Mouse (Mus musculus): ENCODE data around the gene Wdr63. TPM values are rescaled to one million over a fixed set of nuclear protein-coding genes. Genes with fewer than 3 reads are reported as not detected.

The Wdr63 gene
- total RNA-seq (2021) = under 1 TPM; 0.14 to 0.36 TPM

GRCm38 (mm10) chr3:146107921-146108571, at the start of gene Wdr63:
Wdr63 (minus strand) TSS chr3:146108130.
- DNase-seq = peak; percentile 65

GRCm38 (mm10) chr3:146156811-146157210, 48.9 kb upstream of the Wdr63 start:
- DNase-seq = no peak

DNA sequence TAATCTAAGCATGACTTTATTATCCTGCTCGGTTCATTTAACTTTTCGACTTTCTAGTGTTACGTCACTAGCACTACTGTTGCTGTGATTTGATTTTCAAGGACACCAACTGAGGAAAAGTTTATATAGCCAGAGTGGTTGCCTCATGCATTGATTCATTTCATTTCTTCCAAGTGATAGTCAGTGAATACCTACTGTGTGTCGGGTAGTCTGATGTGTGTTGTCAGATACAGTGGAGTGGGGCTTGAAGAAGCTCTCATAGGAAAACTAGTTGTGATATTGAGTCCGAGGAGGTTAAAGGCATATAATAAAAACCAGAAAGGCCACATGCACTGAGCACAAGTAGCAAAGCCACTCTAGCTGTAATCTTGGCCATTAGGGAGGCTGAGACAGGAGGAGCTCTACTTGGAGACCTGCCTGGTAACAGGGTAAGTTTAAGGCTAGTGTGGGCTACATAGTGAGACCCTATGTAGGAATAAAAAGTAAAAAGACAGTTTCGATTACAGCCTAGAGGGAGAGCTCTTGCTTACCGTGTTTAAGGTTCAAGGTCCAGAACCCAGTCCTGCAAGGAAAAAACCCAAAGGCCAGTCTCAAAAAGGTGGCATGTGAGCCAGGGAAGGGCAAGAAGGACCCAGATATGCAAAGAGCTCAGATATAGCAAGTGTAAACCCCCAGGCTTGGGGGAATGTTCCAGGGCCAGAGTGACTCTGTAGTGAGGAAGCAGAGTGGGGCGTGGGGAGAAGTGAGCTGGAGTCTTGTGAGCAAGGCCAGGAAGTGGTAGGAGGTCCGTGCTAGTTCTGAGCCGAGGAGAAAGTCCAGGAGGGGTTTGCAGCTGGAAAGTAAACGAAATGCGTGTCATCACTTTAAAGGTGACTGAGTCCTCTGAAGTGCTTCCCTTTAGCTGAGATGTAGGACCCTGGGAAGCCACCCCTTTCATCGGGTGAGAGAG, 48.0 kb upstream of the Wdr63 start:
- no peak for DNase-seq

GRCm38 (mm10) chr3:146153862-146154611, 46.1 kb upstream of the Wdr63 start:
- peak; percentile 20 for DNase-seq

- no peak for DNase-seq
Observed at GRCm38 (mm10) chr3:146152913-146153312, 45.0 kb upstream of the Wdr63 start.

DNA sequence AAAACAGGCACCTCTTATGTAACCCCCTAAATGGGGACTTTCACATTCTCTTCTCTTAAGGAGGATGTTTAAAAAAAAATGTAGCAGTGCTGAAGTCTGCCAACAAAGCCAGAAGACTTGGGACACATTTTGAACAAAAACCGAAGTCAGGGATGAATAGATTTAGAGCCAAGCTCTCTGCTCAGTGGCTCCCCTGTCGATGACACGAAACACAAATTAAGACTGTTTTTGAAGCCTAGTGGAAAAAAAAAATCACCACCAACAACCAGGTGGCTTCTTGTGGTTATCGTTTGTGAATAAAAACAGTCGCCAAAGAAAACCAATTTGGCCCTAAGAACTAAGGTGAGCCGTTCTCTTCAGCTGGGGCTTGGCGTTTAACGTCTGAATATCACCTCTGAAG, 44.4 kb upstream of the Wdr63 start:
- DNase-seq = no peak

- no peak for DNase-seq
Observed at GRCm38 (mm10) chr3:146151755-146152154, 43.8 kb upstream of the Wdr63 start.

- no peak for DNase-seq
Observed at GRCm38 (mm10) chr3:146151328-146151727, 43.4 kb upstream of the Wdr63 start.

DNA sequence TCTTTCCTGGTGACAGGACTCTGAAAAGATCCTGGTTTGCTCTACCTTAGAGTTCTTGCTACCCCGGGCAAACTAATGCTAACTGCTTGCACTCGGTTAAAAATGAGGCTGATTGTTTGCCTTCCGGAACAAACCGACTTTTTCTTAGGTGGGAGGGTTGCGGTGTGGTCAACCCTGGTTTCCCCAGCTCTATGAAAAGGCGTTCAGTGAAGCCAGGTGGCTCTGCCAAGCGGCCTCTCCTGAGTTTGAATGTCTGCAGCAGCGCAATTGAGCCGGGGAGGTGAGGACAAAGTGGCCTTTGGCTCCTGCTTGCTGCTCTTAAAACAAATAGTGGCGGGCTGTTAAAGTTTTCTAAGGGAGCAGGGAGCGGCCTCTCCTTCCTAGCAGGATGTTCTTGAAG, 42.6 kb upstream of the Wdr63 start:
- no peak for DNase-seq

GRCm38 (mm10) chr3:146150058-146150400, 42.1 kb upstream of the Wdr63 start:
- DNase-seq = peak; percentile 64

- DNase-seq = peak; percentile 15
Observed at GRCm38 (mm10) chr3:146149156-146150057, 41.5 kb upstream of the Wdr63 start, which contains the start of gene Mcoln2. Mcoln2 (plus strand) TSS chr3:146149833.

DNA sequence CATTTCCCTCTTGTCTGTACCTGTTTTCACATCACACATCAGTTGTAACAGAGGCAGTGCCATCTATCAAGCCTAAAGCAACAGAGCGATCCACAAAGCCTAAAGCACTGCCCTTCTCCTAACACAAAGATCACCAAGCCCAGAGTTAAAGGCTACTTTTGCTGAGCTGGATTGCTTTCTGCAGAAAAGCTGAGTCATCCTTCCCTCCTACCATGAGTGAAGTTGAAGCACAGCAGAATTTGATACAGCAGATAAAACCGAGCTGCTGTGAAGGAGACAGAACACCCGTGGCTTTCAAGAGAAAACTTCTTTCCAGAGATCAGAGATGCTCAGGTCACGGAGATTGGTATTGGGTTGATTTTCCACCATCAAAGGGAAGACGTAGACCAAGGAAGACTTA, 38.2 kb upstream of the Wdr63 start:
- DNase-seq = no peak

DNA sequence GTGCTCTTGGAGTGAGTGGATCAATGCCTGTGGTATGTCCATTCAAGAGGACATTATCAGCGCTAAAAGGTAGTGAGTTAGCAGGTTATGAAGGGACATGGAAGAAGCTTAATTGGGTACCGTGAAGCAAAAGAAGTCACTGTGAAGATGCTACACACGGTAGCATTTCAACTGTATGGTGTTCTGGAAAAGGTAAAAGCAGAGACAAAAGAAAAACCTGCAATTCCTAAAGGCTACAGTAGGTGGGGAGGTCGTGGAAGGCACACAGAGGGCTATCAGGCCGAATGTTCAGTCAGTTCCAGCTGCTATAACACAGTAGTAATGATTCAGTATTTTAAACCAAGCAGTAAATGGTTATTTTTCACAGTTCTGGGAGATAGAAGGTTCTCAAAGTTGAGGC, 37.6 kb upstream of the Wdr63 start:
- DNase-seq = no peak

DNA sequence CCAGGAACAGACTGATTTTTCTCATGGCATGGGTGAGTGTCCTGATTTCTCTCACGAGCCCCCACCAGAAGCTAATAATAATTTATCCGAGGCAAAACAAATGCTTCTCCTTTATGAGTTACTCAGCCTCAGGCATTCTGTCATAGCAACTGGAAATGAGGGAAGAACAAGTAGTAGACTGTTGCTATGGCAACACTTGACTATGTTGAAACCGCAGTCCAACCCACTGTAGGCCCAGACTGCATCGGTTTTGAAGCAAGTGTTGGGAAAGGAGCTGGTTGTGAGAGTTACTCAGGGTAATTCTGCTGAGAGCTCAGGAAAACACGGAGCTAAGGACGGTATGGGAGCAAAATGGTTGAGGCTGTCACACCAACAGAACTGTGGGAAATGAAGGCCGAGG, 34.6 kb upstream of the Wdr63 start:
- DNase-seq = no peak

DNA sequence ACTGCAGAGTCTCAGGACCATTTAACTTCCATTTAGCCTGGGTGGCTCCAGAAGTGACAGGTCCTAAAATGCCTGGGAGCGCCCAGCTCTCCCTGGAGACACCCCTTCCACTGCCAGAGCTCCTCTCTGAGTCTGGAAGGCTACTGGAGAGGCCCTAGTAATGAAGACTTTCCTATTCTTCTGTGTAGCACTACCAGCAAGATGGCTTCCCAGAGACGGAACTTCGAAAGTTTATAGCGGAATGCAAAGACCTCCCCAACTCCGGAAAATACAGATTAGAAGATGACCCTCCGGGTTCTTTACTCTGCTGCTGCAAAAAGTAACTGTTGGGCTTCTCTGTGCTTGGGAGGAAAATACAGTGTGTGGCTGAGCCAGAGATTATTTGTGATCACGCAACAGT, 32.3 kb upstream of the Wdr63 start:
- no peak for DNase-seq

- DNase-seq = peak; percentile 20
Observed at GRCm38 (mm10) chr3:146136422-146136821, 28.5 kb upstream of the Wdr63 start.

- DNase-seq = no peak
Observed at GRCm38 (mm10) chr3:146135417-146135816, 27.5 kb upstream of the Wdr63 start.

- no peak for DNase-seq
Observed at GRCm38 (mm10) chr3:146134834-146135233, 26.9 kb upstream of the Wdr63 start.

DNA sequence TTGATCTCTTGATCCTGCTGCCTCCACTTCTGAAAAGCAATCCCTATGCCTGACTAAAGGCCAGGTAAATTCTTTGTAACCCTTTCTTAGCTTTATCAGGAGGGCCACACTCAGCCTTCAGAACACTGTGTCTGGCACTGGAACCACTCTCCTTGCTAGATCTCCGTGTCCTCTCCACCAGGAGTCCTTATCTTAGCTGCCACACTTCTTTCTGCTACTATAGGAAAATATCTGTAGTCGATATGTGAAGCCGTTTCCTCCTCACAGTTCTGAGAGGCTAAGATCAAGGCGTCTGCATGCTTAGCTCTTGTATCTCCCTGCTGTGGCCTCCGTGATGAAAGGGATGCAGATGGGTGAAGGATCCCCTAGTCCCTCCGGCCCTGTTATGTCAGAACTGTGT, 19.3 kb upstream of the Wdr63 start:
- no peak for DNase-seq

DNA sequence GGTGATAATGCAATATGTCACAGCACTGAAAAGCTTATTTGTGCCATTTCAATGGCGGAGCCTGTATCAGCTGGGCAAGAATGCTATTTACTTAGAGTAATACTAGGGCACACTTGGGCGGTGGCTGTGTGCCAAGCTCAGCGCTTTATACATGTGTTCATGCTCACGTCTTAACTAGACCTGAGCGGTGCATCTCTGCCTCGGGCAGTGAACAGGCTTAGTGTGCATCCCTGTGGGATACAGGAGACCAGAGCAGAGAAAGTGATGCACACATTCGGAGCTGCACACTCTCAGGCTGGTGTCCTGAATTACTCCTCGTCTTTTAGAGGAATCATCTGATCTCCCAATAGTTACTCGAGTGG, 15.5 kb upstream of the Wdr63 start:
- peak; percentile 14 for DNase-seq

- DNase-seq = no peak
Observed at GRCm38 (mm10) chr3:146122807-146123463, 15.0 kb upstream of the Wdr63 start.

DNA sequence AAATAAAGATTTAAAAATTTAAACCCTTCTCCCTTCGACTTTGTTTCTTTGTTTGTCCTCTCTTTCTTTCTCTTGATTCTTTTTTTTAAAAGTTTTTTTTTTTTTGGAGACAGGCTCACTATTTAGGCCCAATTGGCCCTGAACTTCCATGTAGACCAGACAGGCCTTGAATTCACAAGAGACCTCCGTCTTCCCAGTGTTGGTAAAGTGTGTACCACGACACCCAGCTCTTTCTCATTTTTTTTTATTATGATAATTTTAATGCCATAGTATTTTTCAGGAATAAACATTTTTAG, 14.1 kb upstream of the Wdr63 start:
- no peak for DNase-seq
